10 mouse cellular contexts compared by ENCODE assay signal in the genomic region with DNA sequence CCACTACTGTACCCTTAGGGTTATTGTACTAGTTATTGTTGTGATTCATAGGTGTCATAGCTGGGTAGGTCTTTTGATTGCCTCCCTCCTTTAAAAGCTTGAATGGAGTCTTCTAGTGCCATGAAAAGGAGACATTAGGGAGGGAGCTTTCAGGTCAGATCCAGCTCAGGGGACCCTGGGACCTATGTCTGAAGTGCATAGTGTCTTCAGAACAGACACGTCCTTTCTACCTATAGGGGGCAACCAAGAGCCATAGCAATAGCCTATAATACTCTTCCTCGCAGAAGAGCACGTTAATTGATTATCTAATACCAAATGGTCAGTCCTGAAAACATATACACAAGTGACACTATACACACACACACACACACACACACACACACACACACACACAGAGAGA.
DNase-seq lines count a peak whose midpoint lies in the region; ATAC-seq and TF ChIP-seq lines count a peak whose summit lies in the region.
"Had no signal": no experiment of that assay in that cellular context is flagged by ENCODE, and none has a peak within 500 bp of the region (broad histone marks: within the 10 kb centered on the region; RNA-seq: fewer than 3 reads in every experiment).

No protein-coding gene starts in this region.

- WGBS in liver, embryonic 14.5 days (ENCODE audit: insufficient replicate concordance) = 3% methylated on average over 3 of the region's 3 CpGs

- H3K27ac ChIP-seq in liver, embryonic 14.5 days = no peak overlapping the region
- H3K27ac ChIP-seq in cortical plate, adult 2 months (ENCODE audit: insufficient read depth, low read length) = no peak overlapping the region
- H3K27ac ChIP-seq: macrophage; stomach, embryonic 15.5 days had no signal

- no peak overlapping the region for H3K4me2 ChIP-seq in liver, embryonic 14.5 days (ENCODE audit: low read depth)
- H3K4me2 ChIP-seq: stomach, embryonic 15.5 days had no signal

- DNase-seq in embryo, embryonic 10 days (ENCODE audit: low spot score) = peak; percentile 50
- no peak for DNase-seq in embryo, embryonic 9.5 days (ENCODE audit: extremely low spot score)
- DNase-seq in liver, embryonic 14.5 days (ENCODE audit: low read depth in 3 of 3, low spot score in 3 of 3) = peak in 1 of 3 experiments; percentile 28
- no peak for DNase-seq in liver
- no peak for DNase-seq in yolk sac, embryonic 10.5 days (ENCODE audit: low spot score)
- no peak for DNase-seq in left cerebral cortex, adult 18-20 months (ENCODE audit: low spot score in 2 of 2)

- H3K36me3 ChIP-seq in liver, embryonic 14.5 days (replicated peaks; ENCODE audit: control insufficient read depth, insufficient read depth, low read depth) = no peaks in the 10 kb centered on the region
- H3K36me3 ChIP-seq: stomach, embryonic 15.5 days had no signal

- H3K9ac ChIP-seq in liver, embryonic 14.5 days (replicated peaks) = no peak overlapping the region
- H3K9ac ChIP-seq: stomach, embryonic 15.5 days had no signal

- ATAC-seq in liver, embryonic 14.5 days (ENCODE audit: insufficient read depth) = no peak
- ATAC-seq in megakaryocyte progenitor cell, adult 5-6 weeks (replicated peaks; ENCODE audit: poor library complexity) = peak; percentile 70

- no peaks in the 10 kb centered on the region for H3K4me1 ChIP-seq in liver, embryonic 14.5 days (replicated peaks; ENCODE audit: control insufficient read depth in 2 of 2, insufficient read depth in 2 of 2, low read length in 1 of 2)
- H3K4me1 ChIP-seq in cortical plate, adult 2 months (ENCODE audit: control insufficient read depth, insufficient read depth, low read length) = no peaks in the 10 kb centered on the region
- H3K4me1 ChIP-seq: stomach, embryonic 15.5 days had no signal

- no peaks in the 10 kb centered on the region for H3K9me3 ChIP-seq in liver, embryonic 14.5 days (ENCODE audit: control insufficient read depth, low read length)
- H3K9me3 ChIP-seq: stomach, embryonic 15.5 days had no signal

- peak; percentile 73 for TF ChIP-seq CTCF in liver, embryonic 14.5 days (IDR thresholded peaks at IDR 0.05; ENCODE audit: low read depth)
- peak; percentile 33; the same call in 1 of the 2 replicates for TF ChIP-seq CTCF in cortical plate, adult 2 months (IDR thresholded peaks at IDR 0.05; ENCODE audit: extremely low read depth, insufficient read depth, low read length)

- no peak for TF ChIP-seq EP300 in liver, embryonic 14.5 days (IDR thresholded peaks at IDR 0.05; ENCODE audit: low read depth)

- no peak overlapping the region for H3K4me3 ChIP-seq in liver, embryonic 14.5 days (ENCODE audit: insufficient read depth in 1 of 2, low read depth in 2 of 2, low read length in 2 of 2)
- H3K4me3 ChIP-seq in cortical plate, adult 2 months (ENCODE audit: insufficient read depth, low read length) = no peak overlapping the region
- H3K4me3 ChIP-seq: stomach, embryonic 15.5 days had no signal

- no peak for TF ChIP-seq POLR2A in cortical plate, adult 2 months (IDR thresholded peaks at IDR 0.05; ENCODE audit: extremely low read depth, insufficient read depth, low read length)

- H3K27me3 ChIP-seq in liver, embryonic 14.5 days (ENCODE audit: control insufficient read depth, insufficient read depth, low read length) = no peaks in the 10 kb centered on the region
- H3K27me3 ChIP-seq: stomach, embryonic 15.5 days had no signal
